Mouse (Mus musculus) large intestine, adult 2 months (tissue): Measurements from ENCODE around the gene G2e3. TPM values are rescaled to one million over a fixed set of nuclear protein-coding genes. Genes with fewer than 3 reads are reported as not detected.
A peak's percentile ranks its signal among the peaks of the same experiment; 100 is the strongest.

Experiments used
- DNase-seq: peaks from one replicate; pipeline ENCODE4 v3.0.0-alpha.2; 2012; ENCODE audit warnings: low read depth, low spot score
- WGBS: fragments of 180-500 bp; shearing (Covaris S2); methylation state at CpG from one replicate; pipeline ENCODE4 v1.1.7; 2018; 5-methylcytosine and 5-hydroxymethylcytosine counted together
- polyA plus RNA-seq: library from polyadenylated mRNA; depleted of rRNA; stranded (reverse); fragments of >200 nt; gene quantifications from 2 replicates; pipeline ENCODE4 v1.2.3, GENCODE M21; 2012; rRNA removed

The G2e3 gene
- 1.1 and 1.8 TPM in 2 replicates for polyA plus RNA-seq

DNA sequence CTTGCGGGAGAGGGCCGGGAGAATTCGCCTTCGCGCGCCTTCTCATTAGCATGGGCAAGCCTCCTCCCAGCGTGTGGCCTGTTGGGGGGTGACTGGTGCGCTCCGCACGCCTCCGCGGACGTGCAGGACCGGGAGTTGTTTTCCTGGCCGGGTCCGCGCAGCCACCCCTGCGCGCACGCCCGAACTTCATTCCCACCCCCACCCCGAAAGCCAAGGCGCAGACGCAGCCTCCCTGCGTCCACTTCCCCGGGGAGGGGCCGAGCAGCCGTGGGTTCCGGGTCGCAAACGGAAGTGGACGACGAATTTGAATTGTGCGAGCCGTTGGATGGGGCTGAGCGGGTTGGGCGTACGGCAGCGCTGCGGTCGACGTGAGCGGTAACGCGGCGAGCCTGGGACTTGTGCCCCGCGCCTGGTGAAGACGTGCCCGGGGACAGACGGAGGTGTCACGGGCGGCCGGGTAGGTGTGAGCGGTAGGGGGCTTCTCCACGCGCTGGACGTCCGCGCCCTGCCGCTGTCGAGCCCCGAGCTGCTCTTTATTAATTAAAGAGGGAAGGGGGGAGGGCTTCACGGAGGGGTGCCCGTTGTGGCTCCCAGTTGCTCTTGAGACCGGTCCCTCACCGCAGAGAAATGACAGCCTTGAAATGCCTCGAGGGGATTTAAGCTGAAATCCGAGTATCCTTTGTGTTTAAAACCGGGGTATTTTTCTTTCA lies at the start of gene G2e3:
Gene G2e3 (plus strand): TSS at position 74 of the 710 bp plus-strand sequence.
- peak; percentile 67 for DNase-seq
- WGBS: under 1% methylated on average over 70 of the region's 70 CpGs

DNA sequence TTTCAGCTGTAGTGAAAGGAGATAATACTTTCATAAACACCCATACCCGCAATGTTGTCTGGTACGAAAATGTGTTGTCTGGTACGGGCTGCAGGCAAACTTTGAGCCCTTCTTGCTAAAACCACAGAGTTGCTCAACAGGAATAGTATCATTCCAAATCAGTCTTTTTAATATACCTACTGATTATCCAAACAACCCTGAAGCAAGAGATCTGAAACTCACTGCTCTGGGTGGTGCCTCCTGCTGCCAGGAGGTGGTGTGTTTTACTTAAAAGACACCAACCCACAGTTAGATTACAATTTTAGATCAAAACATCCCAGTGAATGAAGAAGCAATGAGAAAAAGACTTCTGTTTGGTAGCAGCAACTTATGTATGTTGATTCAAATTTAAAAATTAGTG lies 24.3 kb upstream of the G2e3 start:
- no peak for DNase-seq
- WGBS: 73% methylated on average over 3 of the region's 3 CpGs

DNA sequence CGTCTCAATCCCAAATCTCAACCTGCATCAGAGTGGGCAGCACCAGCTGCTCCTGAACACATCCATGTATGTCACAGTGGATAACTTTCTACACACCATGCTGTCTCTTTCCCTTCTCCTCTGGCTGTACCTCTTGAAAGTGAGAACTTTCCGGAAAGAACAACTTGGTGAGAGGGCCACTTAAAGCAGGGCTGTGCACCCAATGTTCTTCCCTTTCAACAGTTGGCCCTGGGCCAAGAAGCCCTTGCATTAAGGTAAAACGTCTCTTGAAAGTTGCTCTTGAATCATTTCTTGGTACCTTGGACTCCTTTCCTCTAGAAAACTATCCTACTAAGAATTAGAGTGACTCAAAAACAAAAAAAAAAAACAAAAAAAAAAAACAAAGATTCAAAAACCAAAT lies 21.0 kb upstream of the G2e3 start:
- WGBS: 68% methylated on average over 3 of the region's 3 CpGs
- no peak for DNase-seq

DNA sequence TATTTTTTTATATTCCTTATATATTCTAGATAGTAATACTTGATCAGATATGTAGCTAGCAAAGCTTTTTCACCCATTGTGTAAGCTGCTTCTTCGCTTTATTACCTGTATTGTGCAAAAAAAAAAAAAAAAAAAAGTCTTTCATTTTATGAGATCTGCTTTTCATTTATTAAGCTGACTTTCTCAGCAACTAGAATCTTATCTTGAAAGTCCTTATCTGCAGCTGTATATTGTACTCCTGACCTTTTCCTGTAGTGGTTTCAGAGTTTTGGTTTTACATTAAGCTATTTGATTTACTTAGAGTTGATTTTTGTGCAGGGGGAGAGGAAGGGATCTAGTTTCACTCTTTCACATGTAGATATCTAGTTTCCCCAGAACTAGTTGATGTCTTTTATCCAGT lies 10.8 kb upstream of the G2e3 start:
- WGBS: 39% methylated on average over 1 of the region's 1 CpGs
- DNase-seq: no peak

DNA sequence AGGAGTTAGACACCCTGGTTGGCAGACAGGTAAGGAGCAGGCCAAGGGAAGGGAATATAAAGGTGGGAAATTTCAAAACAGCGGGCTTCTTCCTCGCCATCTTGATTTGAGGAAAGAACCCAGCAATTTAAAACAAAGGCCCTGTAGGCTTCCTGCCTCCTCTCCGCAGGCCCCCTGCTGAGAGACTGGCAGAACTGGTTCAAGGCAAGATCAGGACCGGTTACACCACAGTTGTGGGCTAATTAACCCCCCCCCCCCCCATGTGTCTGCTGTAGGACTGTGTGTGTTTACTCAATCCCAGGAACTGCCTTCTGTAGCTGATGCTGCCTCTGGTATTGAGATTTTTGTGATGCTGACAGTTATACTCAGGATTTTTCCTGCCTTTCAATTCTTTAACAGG lies 1.7 kb upstream of the G2e3 start:
- DNase-seq: no peak
- 32% methylated on average over 4 of the region's 4 CpGs for WGBS

DNA sequence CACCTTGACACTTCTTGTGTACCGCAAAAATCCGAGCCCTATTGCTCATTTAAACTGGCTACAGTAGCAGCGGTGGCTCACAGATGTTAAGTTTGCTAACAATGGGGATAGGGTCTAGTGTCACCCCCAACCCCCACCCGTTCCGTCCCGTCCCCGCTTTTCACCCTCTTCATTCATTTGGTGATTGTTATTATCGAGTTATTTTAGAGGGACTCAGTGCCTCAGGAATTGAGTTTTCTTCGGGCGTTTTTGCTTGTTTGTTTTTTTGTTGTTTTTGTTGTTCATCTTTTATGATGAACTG lies 787 bp downstream of the G2e3 start:
- WGBS: under 1% methylated on average over 10 of the region's 10 CpGs
- DNase-seq: no peak

DNA sequence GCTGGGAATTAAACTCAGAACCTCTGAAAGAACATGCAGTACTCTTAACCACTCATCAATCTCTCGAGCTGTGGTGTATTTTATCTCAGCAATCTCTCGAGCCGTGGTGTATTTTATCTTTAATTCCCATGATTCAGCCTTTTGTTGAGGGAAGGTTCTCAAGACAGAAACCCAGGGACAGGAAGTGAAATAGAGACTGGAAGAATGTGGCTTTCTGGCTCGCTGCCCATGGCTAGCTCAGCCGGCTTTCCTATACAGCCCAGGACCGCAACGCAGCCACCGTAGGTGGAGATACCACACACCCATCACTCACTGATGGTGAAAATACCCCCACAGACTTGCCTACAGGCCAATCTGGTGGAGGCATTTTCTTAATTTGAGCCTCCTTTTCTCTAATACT lies 7.4 kb downstream of the G2e3 start:
- no peak for DNase-seq

DNA sequence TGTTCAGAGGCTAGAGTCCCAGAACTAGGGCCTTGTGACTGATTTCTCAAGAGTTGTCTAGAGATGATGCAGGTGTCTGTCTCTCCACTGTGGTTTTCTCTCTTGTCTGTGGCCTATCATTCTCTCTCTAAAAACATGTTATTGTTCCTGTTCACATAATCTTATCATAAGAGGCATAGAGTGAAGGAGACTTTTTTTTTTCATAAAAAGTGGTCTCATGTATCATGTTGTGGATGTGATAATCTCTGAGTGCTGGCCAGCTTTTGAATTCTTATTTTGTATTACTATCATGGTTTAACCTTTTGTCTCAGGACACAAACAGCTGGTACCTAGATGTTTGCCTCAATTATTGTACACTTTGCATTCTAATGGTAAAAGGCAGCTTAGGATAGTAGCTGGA lies 13.4 kb downstream of the G2e3 start:
- DNase-seq: no peak

More for the DNA sequence above, 7.4 kb downstream of the G2e3 start:
- 76% methylated on average over 8 of the region's 8 CpGs for WGBS

DNA sequence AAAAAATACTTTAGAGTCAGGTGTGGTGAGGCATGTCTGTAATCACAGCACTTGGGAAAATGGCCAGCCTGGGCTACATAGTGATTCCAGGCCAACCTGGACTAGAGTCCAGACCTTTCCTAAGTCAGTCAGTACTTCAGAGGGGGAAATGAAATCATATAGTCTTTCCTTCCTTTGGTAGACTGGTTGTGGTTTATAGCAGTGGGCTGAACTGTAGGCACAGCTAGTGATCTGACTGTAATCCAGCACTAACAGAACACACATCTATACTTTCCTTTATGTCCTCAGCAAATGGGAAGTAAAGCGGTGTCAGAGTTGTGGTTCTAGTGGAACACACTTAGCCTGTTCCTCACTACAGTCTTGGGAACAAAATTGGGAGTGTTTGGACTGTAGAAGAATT lies 15.0 kb downstream of the G2e3 start:
- 100% methylated on average over 1 of the region's 1 CpGs for WGBS
- no peak for DNase-seq

DNA sequence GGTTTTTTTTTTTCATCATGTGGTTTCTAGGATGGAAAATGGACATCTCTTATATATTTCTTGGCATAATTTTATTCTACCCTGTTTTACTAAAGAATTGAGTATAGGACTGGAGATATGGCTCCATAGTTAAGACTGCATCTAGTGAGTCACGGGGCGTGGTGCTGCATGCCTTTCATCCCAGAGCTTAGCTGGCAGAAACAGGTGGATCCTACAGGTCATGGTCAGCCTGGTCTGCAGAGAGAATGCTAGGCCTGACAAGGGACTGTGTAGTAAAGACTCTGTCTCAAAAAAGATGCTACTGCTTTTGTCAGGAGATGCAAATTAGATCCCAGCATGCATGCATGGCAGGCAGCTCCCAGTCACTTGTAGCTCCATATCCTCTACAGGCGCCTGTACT lies 20.6 kb downstream of the G2e3 start:
- WGBS: over 99% methylated on average over 3 of the region's 3 CpGs
- no peak for DNase-seq

DNA sequence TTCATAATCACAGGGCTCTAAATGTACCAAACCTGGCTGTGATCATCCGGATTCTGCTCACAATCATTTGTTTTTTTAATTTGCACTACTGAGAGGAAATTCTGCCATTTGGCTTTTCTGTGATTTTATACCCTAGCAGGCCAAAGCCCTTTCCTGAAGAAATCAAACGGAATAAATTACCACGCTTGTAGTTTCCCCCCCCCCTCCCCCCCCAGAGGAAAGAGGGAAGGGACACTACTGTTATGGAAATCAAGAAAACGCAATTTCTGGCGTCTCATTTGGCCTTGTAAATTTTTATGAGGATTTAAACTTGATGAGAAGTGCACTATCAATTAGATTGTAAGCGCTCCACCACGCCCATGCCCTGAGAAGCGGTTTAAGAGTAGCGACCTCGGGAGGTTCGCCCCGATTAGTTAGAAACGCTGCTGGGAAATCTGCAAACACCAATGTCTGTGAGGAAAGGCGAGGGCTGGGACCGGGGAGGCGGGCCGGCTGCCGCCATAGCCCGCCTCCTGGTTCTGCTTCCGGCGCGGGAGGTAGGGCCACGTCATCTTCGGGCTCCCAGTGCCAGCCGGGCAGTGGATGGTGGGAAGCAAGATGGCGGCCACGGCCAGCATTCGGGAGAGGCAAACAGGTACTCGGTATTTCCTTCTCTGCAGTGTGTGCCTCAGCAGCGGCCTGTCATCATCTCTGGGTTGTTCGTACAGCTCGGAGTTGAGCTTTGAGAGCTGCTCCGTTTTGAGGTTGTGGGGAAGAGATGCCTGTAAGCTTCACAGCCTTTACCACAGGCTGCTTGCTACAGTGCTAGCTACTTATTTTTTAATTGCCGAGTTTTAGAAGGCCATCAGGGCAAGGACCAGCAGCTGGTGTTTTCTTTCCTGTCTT lies 29.4 kb downstream of the G2e3 start, which contains the start of gene Scfd1:
Gene Scfd1 (plus strand): TSS at position 508 of the 885 bp plus-strand sequence.
- peak; percentile 81 for DNase-seq
- WGBS: under 1% methylated on average over 34 of the region's 34 CpGs

DNA sequence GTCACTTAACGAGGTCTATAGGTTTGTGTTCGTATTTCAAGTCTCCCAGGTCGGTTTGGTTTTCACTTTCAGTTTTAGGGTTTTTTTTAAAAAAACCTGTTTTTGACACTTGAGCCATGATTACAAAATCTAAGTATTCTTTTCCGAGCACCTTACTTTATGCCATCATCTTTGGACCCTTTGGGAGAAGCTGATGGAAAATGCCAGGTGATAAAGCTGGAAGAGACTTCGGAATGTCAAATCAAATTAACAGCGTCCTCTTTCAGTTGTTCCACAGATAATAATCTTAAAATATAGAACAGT lies 30.0 kb downstream of the G2e3 start:
- no peak for DNase-seq
- WGBS: 6% methylated on average over 6 of the region's 6 CpGs

DNA sequence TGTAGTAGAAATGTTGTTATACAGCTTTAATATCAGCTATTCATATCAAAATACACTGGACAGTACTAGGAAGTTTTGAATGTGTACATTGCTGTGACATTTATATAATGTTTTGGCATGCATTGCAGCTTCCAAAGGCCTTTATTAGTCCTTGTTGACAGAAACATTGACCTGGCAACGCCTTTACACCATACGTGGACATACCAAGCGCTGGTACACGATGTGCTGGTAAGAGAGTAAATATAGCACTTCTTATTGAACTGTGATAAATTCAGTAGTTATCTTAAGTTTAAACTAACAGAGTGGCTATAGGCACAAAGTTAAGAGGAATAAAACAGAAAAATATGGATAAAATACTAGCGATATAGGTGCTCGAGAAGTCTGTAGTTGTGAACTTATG lies 52.0 kb downstream of the G2e3 start:
- WGBS: 81% methylated on average over 6 of the region's 6 CpGs
- no peak for DNase-seq

DNA sequence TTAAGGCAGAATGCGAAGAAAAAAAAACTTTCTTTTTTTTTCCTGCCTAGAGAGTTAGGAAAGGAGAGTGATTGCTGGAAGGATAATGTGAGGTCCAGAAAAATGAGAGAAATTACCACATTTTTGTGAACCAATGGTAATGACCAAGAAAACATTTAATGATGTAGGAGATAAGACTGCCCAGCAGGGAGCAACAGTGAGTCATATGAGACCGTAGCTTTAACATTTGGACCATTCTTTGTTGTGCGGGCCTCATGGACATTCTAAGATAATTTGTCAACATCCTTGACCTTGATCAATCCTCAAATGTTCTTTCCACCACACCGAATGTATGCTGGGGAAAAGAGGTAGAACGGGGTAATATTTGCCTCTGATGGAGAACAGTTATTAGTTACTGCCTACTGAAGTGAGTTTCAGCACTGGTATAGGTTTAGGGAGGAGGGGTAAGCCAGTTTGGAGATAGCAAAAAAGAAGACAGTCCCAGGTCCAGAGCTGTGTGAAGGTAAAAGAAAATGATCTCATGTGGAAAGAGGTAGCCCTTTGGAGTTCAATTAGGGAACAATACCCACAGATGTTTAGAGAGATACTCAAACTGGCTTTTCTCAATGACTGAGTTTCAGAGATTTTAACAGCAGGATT lies 54.3 kb downstream of the G2e3 start:
- 67% methylated on average over 5 of the region's 5 CpGs for WGBS

DNA sequence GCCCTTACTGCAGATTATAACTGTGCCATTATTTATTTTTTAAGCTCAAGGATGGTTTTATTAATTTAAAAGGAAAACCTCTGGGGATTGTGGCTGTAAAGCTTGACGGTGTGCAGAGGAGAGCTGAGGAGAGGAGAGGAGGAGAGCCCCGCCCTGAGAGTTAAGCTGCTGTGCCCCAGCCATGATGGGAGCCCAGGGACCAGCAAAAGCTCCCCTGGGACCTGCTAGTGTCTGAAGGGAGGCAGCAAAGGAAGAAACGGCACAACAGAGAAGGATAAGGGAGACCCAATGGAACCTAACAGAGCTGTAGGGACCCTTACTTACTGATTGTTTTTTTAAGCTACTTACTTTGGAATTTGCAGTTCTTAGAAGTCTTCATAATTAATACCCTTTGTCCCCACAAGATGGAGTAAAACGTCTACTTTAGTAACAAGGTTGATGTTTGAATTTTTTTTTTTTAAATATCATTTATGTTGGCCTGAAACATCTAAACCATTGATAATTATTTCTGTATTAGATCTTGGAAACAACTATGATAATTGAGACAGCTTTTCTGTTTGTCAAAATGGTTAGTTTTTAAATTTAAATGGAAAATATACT lies 56.2 kb downstream of the G2e3 start:
- DNase-seq: no peak
- 56% methylated on average over 4 of the region's 4 CpGs for WGBS

More for the DNA sequence above, 54.3 kb downstream of the G2e3 start:
- DNase-seq: no peak

DNA sequence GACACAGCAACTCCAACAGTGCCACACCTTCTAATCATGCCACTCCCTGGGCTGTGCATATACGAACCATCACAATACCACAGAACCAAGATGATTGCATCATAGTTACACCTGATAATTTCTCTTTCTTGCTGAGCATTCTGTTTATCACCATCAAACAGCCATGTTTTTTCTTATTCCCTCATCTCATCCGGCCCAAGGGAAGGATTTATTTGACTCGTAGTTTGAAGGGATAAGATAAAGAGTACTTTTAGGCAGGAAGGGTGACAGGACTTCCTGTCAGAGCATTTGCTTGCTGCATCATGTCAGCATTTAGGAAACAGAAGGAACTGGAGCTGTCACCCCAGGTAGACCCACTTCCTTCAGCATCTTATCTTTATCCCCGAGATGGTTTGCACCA lies 63.5 kb downstream of the G2e3 start:
- DNase-seq: no peak

More for the DNA sequence above, 63.5 kb downstream of the G2e3 start:
- 86% methylated on average over 4 of the region's 4 CpGs for WGBS

Other genes starting within 250 kb of the G2e3 start
- 13.8 and 18.0 TPM in 2 replicates for gene Scfd1, start 29.4 kb downstream of the G2e3 start, polyA plus RNA-seq
- 0.38 and 0.48 TPM in 2 replicates for gene Coch, start 245.3 kb downstream of the G2e3 start, polyA plus RNA-seq